Mouse (Mus musculus): ENCODE data around the gene Gpr19. TPM values are rescaled to one million over a fixed set of nuclear protein-coding genes. Genes with fewer than 3 reads are reported as not detected.

The Gpr19 gene
- polyA plus RNA-seq, 1 experiment from 2014 or later: 12.1 TPM

DNA sequence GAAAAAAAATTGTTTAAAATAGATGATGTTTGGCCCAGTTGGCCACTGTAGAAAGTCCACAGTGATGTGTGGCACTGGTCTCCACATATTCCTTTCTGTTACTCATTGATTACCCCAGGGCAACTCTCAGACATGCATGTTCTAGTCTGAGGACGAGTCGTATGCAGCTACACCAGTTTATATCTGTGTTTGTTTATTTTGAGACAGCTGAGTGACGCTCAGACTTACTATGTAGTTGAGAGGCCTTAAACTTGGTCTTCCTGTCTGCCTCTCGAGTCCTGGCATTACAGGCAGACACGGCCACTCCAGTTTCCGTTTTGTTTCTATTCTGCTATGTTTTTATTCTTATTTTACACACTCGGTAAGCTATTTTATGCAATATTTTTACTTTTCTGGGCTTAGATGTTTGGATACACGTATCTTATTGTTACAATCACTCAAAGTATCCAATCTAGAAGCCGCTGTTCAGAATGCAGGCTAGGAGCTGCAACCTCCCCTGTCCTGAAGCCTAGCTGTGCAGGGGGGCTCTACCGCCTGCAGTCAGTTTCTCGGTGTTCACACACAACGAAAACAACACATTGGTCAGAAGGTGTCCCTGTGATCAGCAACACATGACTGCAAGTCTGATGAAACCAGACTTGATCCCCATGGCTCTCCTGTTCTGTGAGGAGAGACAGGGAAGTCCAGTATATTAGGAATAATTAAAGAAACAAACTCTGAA lies 34.3 kb upstream of the Gpr19 start:
- 64% methylated on average over 12 of the region's 12 CpGs for WGBS
- Histone ChIP-seq H3K4me2 (replicated peaks; ENCODE audit: low read depth, low read length) (no peak overlapping the region), H3K27ac (ENCODE audit: low read depth, low read length) (no peak overlapping the region)

DNA sequence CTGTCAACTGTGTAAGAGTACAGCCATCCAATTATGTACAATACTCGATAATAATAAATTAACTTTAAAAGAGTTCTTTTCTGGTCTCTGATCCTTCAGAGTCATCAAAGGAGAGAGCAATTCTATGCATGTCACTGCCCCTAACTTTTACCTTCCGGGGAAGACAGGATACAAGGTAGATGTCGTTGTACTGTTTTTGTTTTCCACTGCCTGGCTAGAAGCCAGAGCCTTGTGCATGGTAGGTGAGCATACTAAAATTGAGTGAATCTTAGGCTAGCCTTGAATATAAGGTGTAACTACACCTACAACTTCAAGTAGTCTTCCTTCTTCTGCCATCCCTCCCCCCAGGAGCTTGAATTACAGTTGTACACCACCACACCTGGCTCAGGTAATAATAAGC lies 32.8 kb upstream of the Gpr19 start:
- H3K36me3 ChIP-seq (ENCODE audit: control insufficient read depth, insufficient read depth, low read length): no peaks in the 10 kb centered on the region
- H3K9ac ChIP-seq (ENCODE audit: low read depth, low read length): no peak overlapping the region
- H3K4me3 ChIP-seq (ENCODE audit: low read length): no peak overlapping the region
- no peak overlapping the region for H3K4me2 ChIP-seq (replicated peaks; ENCODE audit: low read depth, low read length)
- peaks cover 17% of the 10 kb centered on the region; the same call in 1 of the 2 replicates for H3K4me1 ChIP-seq (ENCODE audit: control insufficient read depth, insufficient read depth, low read length)
- 69% methylated on average over 3 of the region's 3 CpGs for WGBS
- H3K9me3 ChIP-seq (ENCODE audit: control insufficient read depth, low read length): no peaks in the 10 kb centered on the region
- H3K27ac ChIP-seq (ENCODE audit: low read depth, low read length): no peak overlapping the region
- H3K27me3 ChIP-seq (ENCODE audit: control insufficient read depth, insufficient read depth, low read length): no peaks in the 10 kb centered on the region
- ATAC-seq (ENCODE audit: low FRiP score, low TSS enrichment): no peak

More for the DNA sequence above, 34.3 kb upstream of the Gpr19 start:
- Histone ChIP-seq H3K36me3 (ENCODE audit: control insufficient read depth, insufficient read depth, low read length) (no peaks in the 10 kb centered on the region; the same call in 1 of the 2 replicates), H3K9me3 (ENCODE audit: control insufficient read depth, low read length) (no peaks in the 10 kb centered on the region), H3K4me1 (ENCODE audit: control insufficient read depth, insufficient read depth, low read length) (peaks cover 12% of the 10 kb centered on the region; the same call in 1 of the 2 replicates), H3K9ac (ENCODE audit: low read depth, low read length) (no peak overlapping the region), H3K27me3 (ENCODE audit: control insufficient read depth, insufficient read depth, low read length) (no peaks in the 10 kb centered on the region), H3K4me3 (ENCODE audit: low read length) (no peak overlapping the region)
- no peak for ATAC-seq (ENCODE audit: low FRiP score, low TSS enrichment)

GRCm38 (mm10) chr6:134930383-134930782 lies 32.0 kb upstream of the Gpr19 start:
- Histone ChIP-seq H3K36me3 (ENCODE audit: control insufficient read depth, insufficient read depth, low read length) (no peaks in the 10 kb centered on the region), H3K9me3 (ENCODE audit: control insufficient read depth, low read length) (no peaks in the 10 kb centered on the region), H3K27me3 (ENCODE audit: control insufficient read depth, insufficient read depth, low read length) (no peaks in the 10 kb centered on the region), H3K9ac (ENCODE audit: low read depth, low read length) (peak overlapping the region; percentile 31; the same call in 1 of the 2 replicates), H3K27ac (ENCODE audit: low read depth, low read length) (no peak overlapping the region), H3K4me3 (ENCODE audit: low read length) (peak overlapping the region; percentile 55), H3K4me1 (ENCODE audit: control insufficient read depth, insufficient read depth, low read length) (peaks cover 17% of the 10 kb centered on the region; the same call in 1 of the 2 replicates), H3K4me2 (replicated peaks; ENCODE audit: low read depth, low read length) (peak overlapping the region; percentile 91)
- 79% methylated on average over 7 of the region's 7 CpGs for WGBS
- no peak for ATAC-seq (ENCODE audit: low FRiP score, low TSS enrichment)

DNA sequence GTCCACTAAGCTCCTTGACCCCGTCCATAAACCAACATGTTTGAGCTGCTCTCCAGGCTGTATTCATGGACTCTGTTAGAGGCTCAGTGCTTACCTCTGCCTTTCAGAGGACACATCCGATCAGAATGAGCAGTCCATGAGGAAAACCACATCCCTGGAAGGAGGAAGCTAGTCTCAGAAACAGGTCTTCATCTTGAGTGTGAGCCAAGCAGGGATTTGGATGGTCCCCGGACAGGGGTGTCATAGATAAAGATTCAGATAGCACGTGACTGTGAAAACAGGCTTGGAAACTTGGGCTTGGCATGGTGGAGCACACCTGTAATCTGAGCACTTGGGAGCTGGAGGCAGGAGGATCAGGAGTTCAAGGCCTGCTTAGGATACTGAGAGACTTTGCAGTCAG lies 31.5 kb upstream of the Gpr19 start:
- Histone ChIP-seq H3K9ac (ENCODE audit: low read depth, low read length) (peak overlapping the region; percentile 31; the same call in 1 of the 2 replicates), H3K4me1 (ENCODE audit: control insufficient read depth, insufficient read depth, low read length) (peaks cover 17% of the 10 kb centered on the region; the same call in 1 of the 2 replicates), H3K27me3 (ENCODE audit: control insufficient read depth, insufficient read depth, low read length) (no peaks in the 10 kb centered on the region), H3K36me3 (ENCODE audit: control insufficient read depth, insufficient read depth, low read length) (no peaks in the 10 kb centered on the region), H3K27ac (ENCODE audit: low read depth, low read length) (no peak overlapping the region), H3K9me3 (ENCODE audit: control insufficient read depth, low read length) (no peaks in the 10 kb centered on the region), H3K4me2 (replicated peaks; ENCODE audit: low read depth, low read length) (peak overlapping the region; percentile 91), H3K4me3 (ENCODE audit: low read length) (peak overlapping the region; percentile 55)
- WGBS: 52% methylated on average over 4 of the region's 4 CpGs
- ATAC-seq (ENCODE audit: low FRiP score, low TSS enrichment): no peak

DNA sequence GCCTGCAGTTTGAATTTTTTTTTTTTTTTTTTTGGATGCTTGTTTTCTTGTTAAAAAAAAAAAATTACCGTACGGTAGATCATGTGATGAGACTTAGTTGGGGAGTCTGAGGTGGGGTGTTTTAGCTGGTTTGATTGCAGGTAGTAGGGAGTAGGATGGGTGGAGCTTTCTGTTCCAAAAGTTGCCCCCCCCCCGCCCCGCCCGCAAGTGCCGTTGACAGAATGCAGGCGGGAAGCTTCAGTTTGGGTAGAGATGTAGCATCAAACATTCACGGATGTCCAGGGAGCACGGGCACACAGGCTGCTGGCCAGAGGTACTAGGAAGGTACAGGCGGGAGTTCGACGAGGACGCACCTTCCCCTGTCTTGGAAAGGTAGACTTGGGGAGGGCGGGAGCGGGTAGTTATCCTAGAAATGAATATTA lies 30.5 kb upstream of the Gpr19 start:
- Histone ChIP-seq H3K36me3 (ENCODE audit: control insufficient read depth, insufficient read depth, low read length) (0 out of 2 replicates have a peak, but pooled peaks cover 4% of the 10 kb centered on the region), H3K9ac (ENCODE audit: low read depth, low read length) (peak overlapping the region; percentile 68), H3K27me3 (ENCODE audit: control insufficient read depth, insufficient read depth, low read length) (no peaks in the 10 kb centered on the region), H3K4me1 (ENCODE audit: control insufficient read depth, insufficient read depth, low read length) (peaks cover 17% of the 10 kb centered on the region; the same call in 1 of the 2 replicates), H3K4me3 (ENCODE audit: low read length) (peak overlapping the region; percentile 55), H3K4me2 (replicated peaks; ENCODE audit: low read depth, low read length) (peak overlapping the region; percentile 91), H3K27ac (ENCODE audit: low read depth, low read length) (peak overlapping the region; percentile 99), H3K9me3 (ENCODE audit: control insufficient read depth, low read length) (no peaks in the 10 kb centered on the region)
- ATAC-seq (ENCODE audit: low FRiP score, low TSS enrichment): peak; percentile 32
- WGBS: 1% methylated on average over 15 of the region's 15 CpGs

GRCm38 (mm10) chr6:134928096-134928888 lies 29.9 kb upstream of the Gpr19 start:
- Histone ChIP-seq H3K4me2 (replicated peaks; ENCODE audit: low read depth, low read length) (peak overlapping the region; percentile 91), H3K27ac (ENCODE audit: low read depth, low read length) (peak overlapping the region; percentile 99), H3K4me1 (ENCODE audit: control insufficient read depth, insufficient read depth, low read length) (peaks cover 17% of the 10 kb centered on the region; the same call in 1 of the 2 replicates), H3K36me3 (ENCODE audit: control insufficient read depth, insufficient read depth, low read length) (0 out of 2 replicates have a peak, but pooled peaks cover 4% of the 10 kb centered on the region), H3K27me3 (ENCODE audit: control insufficient read depth, insufficient read depth, low read length) (no peaks in the 10 kb centered on the region), H3K4me3 (ENCODE audit: low read length) (peak overlapping the region; percentile 55), H3K9me3 (ENCODE audit: control insufficient read depth, low read length) (no peaks in the 10 kb centered on the region), H3K9ac (ENCODE audit: low read depth, low read length) (peak overlapping the region; percentile 76)
- under 1% methylated on average over 63 of the region's 63 CpGs for WGBS
- peak; percentile 95 for ATAC-seq (ENCODE audit: low FRiP score, low TSS enrichment)

- no peaks in the 10 kb centered on the region for H3K27me3 ChIP-seq (ENCODE audit: control insufficient read depth, insufficient read depth, low read length)
- H3K9ac ChIP-seq (ENCODE audit: low read depth, low read length): peak overlapping the region; percentile 76
- H3K4me1 ChIP-seq (ENCODE audit: control insufficient read depth, insufficient read depth, low read length): peaks cover 17% of the 10 kb centered on the region; the same call in 1 of the 2 replicates
- H3K4me2 ChIP-seq (replicated peaks; ENCODE audit: low read depth, low read length): peak overlapping the region; percentile 91
- 1% methylated on average over 13 of the region's 13 CpGs for WGBS
- H3K36me3 ChIP-seq (ENCODE audit: control insufficient read depth, insufficient read depth, low read length): peaks cover 8% of the 10 kb centered on the region; the same call in 1 of the 2 replicates
- no peaks in the 10 kb centered on the region for H3K9me3 ChIP-seq (ENCODE audit: control insufficient read depth, low read length)
- peak; percentile 28; the same call in 1 of the 2 replicates for ATAC-seq (ENCODE audit: low FRiP score, low TSS enrichment)
- peak overlapping the region; percentile 99 for H3K27ac ChIP-seq (ENCODE audit: low read depth, low read length)
- peak overlapping the region; percentile 55 for H3K4me3 ChIP-seq (ENCODE audit: low read length)
These were observed 29.3 kb upstream of the Gpr19 start for GRCm38 (mm10) chr6:134927595-134928095.

DNA sequence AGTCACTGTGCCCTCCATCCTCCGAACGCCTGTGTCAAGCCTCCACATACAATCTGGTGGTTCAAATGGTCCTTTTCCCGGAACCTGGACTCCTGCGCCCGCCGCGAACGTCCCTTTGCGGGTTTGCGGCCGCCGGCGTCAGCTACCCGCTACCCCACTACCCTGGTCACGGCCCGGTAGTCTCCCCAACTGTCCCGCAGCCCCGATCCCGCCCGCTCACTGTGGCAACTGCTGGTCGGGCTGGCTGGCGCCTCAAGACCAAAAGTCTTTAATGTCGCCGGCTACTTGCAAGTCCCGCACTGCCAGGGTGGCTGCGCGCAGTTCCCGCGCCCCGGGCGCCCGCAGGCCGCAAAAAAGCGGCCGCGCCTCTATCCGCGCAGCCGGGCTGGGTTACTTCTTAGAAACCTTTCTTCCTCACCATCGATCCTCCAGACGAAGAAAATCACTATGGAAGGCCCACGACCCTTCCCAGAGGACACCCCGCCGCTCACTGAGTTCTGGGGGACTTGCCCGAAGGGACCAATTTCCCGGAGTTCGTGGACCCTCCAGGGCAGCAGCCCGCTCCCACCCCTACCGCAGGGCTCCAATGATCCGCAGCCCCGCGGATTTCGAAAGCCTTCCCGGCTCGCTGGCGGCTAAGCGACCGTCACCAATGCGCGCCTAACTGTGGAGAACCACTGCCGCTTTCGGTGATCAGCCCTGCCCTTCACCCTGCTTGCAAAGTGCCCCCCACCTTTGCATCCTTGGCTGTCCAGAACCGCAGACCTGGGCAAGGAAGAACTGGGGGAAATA lies 28.6 kb upstream of the Gpr19 start:
- under 1% methylated on average over 63 of the region's 63 CpGs for WGBS
- peak; percentile 24 for ATAC-seq (ENCODE audit: low FRiP score, low TSS enrichment)

More for the DNA sequence above, 28.6 kb upstream of the Gpr19 start:
- Histone ChIP-seq H3K27ac (ENCODE audit: low read depth, low read length) (peak overlapping the region; percentile 99), H3K4me1 (ENCODE audit: control insufficient read depth, insufficient read depth, low read length) (peaks cover 23% of the 10 kb centered on the region; the same call in 1 of the 2 replicates), H3K27me3 (ENCODE audit: control insufficient read depth, insufficient read depth, low read length) (no peaks in the 10 kb centered on the region), H3K9ac (ENCODE audit: low read depth, low read length) (peak overlapping the region; percentile 76), H3K36me3 (ENCODE audit: control insufficient read depth, insufficient read depth, low read length) (peaks cover 9% of the 10 kb centered on the region; the same call in 1 of the 2 replicates), H3K4me2 (replicated peaks; ENCODE audit: low read depth, low read length) (peak overlapping the region; percentile 91), H3K4me3 (ENCODE audit: low read length) (peak overlapping the region; percentile 55), H3K9me3 (ENCODE audit: control insufficient read depth, low read length) (no peaks in the 10 kb centered on the region)
